Mouse (Mus musculus): ENCODE data around the gene Gm20888. TPM values are rescaled to one million over a fixed set of nuclear protein-coding genes. Genes with fewer than 3 reads are reported as not detected.
"Not testable (repeated sequence)": the region's sequence is repeated elsewhere in the genome, so short reads cannot be mapped to it uniquely, and the experiment has no call there.

Gm20888 gene
- polyA plus RNA-seq (2015; fragmentation: Nextera tagmentation; extraction: Ambion mirVana): not detected in 2 replicates

DNA sequence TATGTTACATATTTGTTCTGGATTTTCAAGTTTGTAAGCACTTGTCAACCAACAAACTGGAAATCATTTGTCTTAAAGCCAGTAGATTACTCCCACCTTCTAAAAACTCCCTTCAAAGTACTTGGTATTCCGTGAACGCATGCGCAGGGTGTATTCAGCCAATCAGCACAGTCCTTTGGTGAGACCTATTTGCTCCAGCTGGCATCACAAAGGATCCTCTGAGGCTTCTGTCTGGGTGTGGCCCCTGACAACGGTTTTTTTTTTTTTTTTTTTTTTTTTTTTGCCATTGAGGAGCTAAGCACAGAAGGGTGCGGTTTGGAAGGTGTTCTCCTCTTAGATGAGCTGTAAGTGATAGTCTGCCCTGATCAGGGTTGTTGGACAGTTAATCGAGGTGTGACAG, at the start of gene Gm20888:
Gene Gm20888, plus strand, starts transcription at position 301 of the 400 bp plus-strand sequence.
- H3K4me2 ChIP-seq; H3K9ac ChIP-seq; H3K27ac ChIP-seq; H3K4me1 ChIP-seq (replicated peaks); H3K9me3 ChIP-seq (replicated peaks); H3K27me3 ChIP-seq; DNase-seq; H3K36me3 ChIP-seq; ATAC-seq (ENCODE audit: low read depth); H3K4me3 ChIP-seq (replicated peaks): not testable (repeated sequence)
- no CpG with 5 or more reads among the region's 6 CpGs for WGBS (ENCODE audit: insufficient replicate concordance)

Other genes with a start within 250 kb of the Gm20888 start
- gene Gm21118, start 168.2 kb upstream of the Gm20888 start, polyA plus RNA-seq (2015; fragmentation: Nextera tagmentation; extraction: Ambion mirVana): not detected in 2 replicates
- gene Gm29423, start 138.6 kb upstream of the Gm20888 start, polyA plus RNA-seq (2015; fragmentation: Nextera tagmentation; extraction: Ambion mirVana): not detected in 2 replicates
- not detected in 2 replicates for gene Gm29644, start 138.5 kb upstream of the Gm20888 start, polyA plus RNA-seq (2015; fragmentation: Nextera tagmentation; extraction: Ambion mirVana)